Mouse (Mus musculus): ENCODE measurements at regions not wholly inside any gene's neighbourhood (a gene's known extent, or its start where the extent isn't known, plus 50 kb on each side); places are given as distances from the start of the nearest gene placed in this dataset.

- Histone ChIP-seq H3K36me3 (replicated peaks) (no peaks in the 10 kb centered on the region), H3K27me3 (replicated peaks; ENCODE audit: low read depth, poor library complexity, severe bottlenecking) (no peaks in the 10 kb centered on the region), H3K4me3 (no peak overlapping the region), H3K27ac (replicated peaks) (no peak overlapping the region), H3K4me1 (no peaks in the 10 kb centered on the region; the same call in 1 of the 2 replicates), H3K9me3 (no peaks in the 10 kb centered on the region)
- DNase-seq (ENCODE audit: low spot score) = no peak
- 54% methylated on average over 3 of the region's 3 CpGs for WGBS
These were observed 63.8 kb upstream of the Dscam start for GRCm38 (mm10) chr16:97234321-97234720.

DNA sequence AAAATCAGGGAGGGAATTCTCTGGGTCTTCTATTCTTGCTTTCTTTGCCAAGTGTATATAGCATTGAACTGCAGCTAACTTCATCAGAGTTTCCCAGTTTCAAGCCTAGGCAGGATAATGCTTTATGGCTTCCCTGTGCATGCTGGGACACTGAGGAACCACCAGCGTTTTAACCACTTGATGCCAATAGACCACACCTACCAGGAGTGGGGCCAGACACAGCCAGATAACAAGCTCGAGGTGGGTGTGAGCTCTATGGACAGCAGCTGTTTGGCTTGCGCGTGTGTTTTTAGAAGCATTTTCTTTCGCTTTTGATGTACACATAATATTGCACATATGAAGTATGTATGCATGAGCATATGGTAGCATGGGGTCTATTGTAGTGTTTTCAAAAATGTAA, 69.1 kb upstream of the Dscam start:
- Histone ChIP-seq H3K4me1 (no peaks in the 10 kb centered on the region), H3K4me3 (no peak overlapping the region), H3K36me3 (replicated peaks) (no peaks in the 10 kb centered on the region), H3K27me3 (replicated peaks; ENCODE audit: low read depth, poor library complexity, severe bottlenecking) (no peaks in the 10 kb centered on the region), H3K9me3 (no peaks in the 10 kb centered on the region), H3K27ac (replicated peaks) (no peak overlapping the region)
- no peak for DNase-seq (ENCODE audit: low spot score)
- 83% methylated on average over 5 of the region's 5 CpGs for WGBS

- no peaks in the 10 kb centered on the region for H3K27me3 ChIP-seq (replicated peaks; ENCODE audit: low read depth, poor library complexity, severe bottlenecking)
- H3K36me3 ChIP-seq (replicated peaks) = no peaks in the 10 kb centered on the region
- DNase-seq (ENCODE audit: low spot score) = no peak
- no peaks in the 10 kb centered on the region for H3K9me3 ChIP-seq
- no peak overlapping the region for H3K4me3 ChIP-seq
- no peak overlapping the region for H3K27ac ChIP-seq (replicated peaks)
- WGBS = 79% methylated on average over 7 of the region's 7 CpGs
- no peaks in the 10 kb centered on the region for H3K4me1 ChIP-seq
These were observed 69.5 kb upstream of the Dscam start for GRCm38 (mm10) chr16:97240085-97240484.

DNA sequence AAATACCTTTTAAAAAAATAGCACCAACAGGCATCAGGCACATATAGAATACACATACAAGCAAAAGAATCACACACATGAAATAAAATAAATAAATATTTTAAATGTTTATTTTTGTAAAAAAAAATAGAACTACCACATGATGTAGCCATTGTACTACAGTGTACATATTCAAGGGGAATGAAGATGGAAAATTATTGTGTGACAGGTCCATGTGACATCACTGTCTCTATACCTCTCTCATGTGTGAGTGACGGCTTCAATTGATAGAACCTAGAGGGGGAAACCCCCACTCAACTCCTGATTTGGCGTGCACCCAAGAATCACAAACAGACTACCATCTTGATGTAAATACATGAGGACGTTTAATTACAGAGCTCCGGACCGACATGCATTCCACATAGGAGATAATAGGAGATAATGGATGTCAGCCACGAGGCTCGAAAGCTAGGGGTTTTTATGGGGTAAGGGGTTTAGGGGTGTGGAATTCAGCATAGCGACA, 70.4 kb upstream of the Dscam start:
- H3K4me1 ChIP-seq = no peaks in the 10 kb centered on the region
- H3K27me3 ChIP-seq (replicated peaks; ENCODE audit: low read depth, poor library complexity, severe bottlenecking) = no peaks in the 10 kb centered on the region
- H3K36me3 ChIP-seq (replicated peaks) = no peaks in the 10 kb centered on the region
- no peak overlapping the region for H3K4me3 ChIP-seq
- WGBS = 83% methylated on average over 8 of the region's 8 CpGs
- H3K27ac ChIP-seq (replicated peaks) = no peak overlapping the region
- no peak for DNase-seq (ENCODE audit: low spot score)
- no peaks in the 10 kb centered on the region for H3K9me3 ChIP-seq

- Histone ChIP-seq H3K9me3 (no peaks in the 10 kb centered on the region), H3K27me3 (replicated peaks; ENCODE audit: low read depth, poor library complexity, severe bottlenecking) (no peaks in the 10 kb centered on the region), H3K4me1 (no peaks in the 10 kb centered on the region), H3K27ac (replicated peaks) (no peak overlapping the region), H3K4me3 (no peak overlapping the region), H3K36me3 (replicated peaks) (no peaks in the 10 kb centered on the region)
- no peak for DNase-seq (ENCODE audit: low spot score)
These were observed 71.1 kb upstream of the Dscam start for GRCm38 (mm10) chr16:97241639-97242038.

DNA sequence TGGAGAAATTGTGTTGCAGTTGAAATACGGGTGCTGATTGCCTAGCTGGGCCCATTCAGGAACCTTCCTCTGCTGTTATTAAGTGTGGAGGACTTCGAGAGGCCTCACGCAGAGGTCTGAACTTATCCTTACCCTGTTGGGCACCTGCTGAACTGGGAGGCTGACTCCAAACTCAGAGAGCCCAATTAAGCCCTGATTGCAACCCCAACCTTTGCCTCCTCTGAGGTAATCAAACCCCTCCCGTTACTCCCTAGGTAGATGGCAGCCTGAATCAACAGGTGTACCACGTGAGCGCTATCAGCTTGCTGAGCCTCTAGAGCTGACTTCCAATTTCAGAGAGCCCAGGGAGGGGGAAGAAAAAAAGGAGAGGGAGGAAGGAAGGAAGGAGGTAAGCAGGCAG, 79.9 kb upstream of the Dscam start:
- H3K4me3 ChIP-seq = no peak overlapping the region
- WGBS = 73% methylated on average over 6 of the region's 6 CpGs
- no peaks in the 10 kb centered on the region for H3K9me3 ChIP-seq
- no peak overlapping the region for H3K27ac ChIP-seq (replicated peaks)
- no peaks in the 10 kb centered on the region for H3K27me3 ChIP-seq (replicated peaks; ENCODE audit: low read depth, poor library complexity, severe bottlenecking)
- no peaks in the 10 kb centered on the region for H3K36me3 ChIP-seq (replicated peaks)
- H3K4me1 ChIP-seq = no peaks in the 10 kb centered on the region
- DNase-seq (ENCODE audit: low spot score) = no peak

DNA sequence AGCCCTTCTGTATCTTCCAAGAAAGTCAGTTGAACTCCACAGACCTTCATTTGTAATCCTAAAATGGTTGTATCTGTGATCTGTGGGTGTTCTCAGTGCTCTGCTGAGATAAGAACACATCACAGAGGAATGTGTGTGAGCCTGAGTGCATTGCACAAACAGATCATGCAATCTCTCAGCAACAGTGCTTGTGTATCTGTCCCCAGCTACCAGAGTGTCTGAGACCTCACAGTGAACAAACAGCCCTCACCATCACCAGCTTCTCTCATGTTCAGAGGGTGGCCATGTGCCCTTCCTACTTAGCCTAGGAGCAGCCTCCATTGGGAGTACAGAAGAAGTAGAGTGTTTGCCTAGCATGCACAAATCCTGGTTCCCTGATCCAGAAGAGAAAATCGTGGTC, 82.0 kb upstream of the Dscam start:
- H3K4me1 ChIP-seq = no peaks in the 10 kb centered on the region
- no peaks in the 10 kb centered on the region for H3K27me3 ChIP-seq (replicated peaks; ENCODE audit: low read depth, poor library complexity, severe bottlenecking)
- no peak overlapping the region for H3K27ac ChIP-seq (replicated peaks)
- 96% methylated on average over 1 of the region's 1 CpGs for WGBS
- no peaks in the 10 kb centered on the region for H3K9me3 ChIP-seq
- no peak overlapping the region for H3K4me3 ChIP-seq
- H3K36me3 ChIP-seq (replicated peaks) = no peaks in the 10 kb centered on the region
- no peak for DNase-seq (ENCODE audit: low spot score)

GRCm38 (mm10) chr16:97252997-97253635, 82.6 kb upstream of the Dscam start:
- 58% methylated on average over 2 of the region's 2 CpGs for WGBS
- no peak for DNase-seq (ENCODE audit: low spot score)
- H3K4me3 ChIP-seq = no peak overlapping the region
- H3K36me3 ChIP-seq (replicated peaks) = no peaks in the 10 kb centered on the region
- H3K9me3 ChIP-seq = no peaks in the 10 kb centered on the region
- no peaks in the 10 kb centered on the region for H3K4me1 ChIP-seq
- no peaks in the 10 kb centered on the region for H3K27me3 ChIP-seq (replicated peaks; ENCODE audit: low read depth, poor library complexity, severe bottlenecking)
- H3K27ac ChIP-seq (replicated peaks) = no peak overlapping the region

- Histone ChIP-seq H3K9me3 (no peaks in the 10 kb centered on the region), H3K27ac (replicated peaks) (no peak overlapping the region), H3K4me3 (no peak overlapping the region), H3K36me3 (replicated peaks) (no peaks in the 10 kb centered on the region), H3K4me1 (peaks cover 6% of the 10 kb centered on the region), H3K27me3 (replicated peaks; ENCODE audit: low read depth, poor library complexity, severe bottlenecking) (no peaks in the 10 kb centered on the region)
- DNase-seq (ENCODE audit: low spot score) = no peak
- 81% methylated on average over 6 of the region's 6 CpGs for WGBS
These were observed 88.3 kb upstream of the Dscam start for GRCm38 (mm10) chr16:97258821-97259220.

DNA sequence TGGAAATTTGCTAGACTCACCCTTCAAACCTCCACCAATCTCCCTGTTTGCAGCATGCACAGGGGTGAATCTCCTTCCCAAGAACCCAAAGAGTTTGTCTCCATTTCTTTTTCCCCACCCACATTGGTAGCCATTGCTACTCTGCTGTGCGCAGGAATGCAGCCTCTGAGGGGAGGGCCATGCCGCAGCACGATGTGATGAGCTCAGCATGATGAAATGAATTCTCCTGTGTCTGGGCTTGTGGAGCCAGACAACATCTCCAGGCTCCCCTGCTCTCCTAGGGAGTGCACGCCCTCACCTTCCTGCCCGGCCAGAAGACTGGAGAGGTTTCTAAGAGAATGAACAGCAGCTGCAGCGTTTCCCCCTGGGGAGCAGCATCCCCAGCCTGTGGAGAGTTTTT, 92.9 kb upstream of the Dscam start:
- DNase-seq (ENCODE audit: low spot score) = peak; percentile 14
- Histone ChIP-seq H3K9me3 (no peaks in the 10 kb centered on the region), H3K4me1 (peaks cover 6% of the 10 kb centered on the region), H3K27me3 (replicated peaks; ENCODE audit: low read depth, poor library complexity, severe bottlenecking) (no peaks in the 10 kb centered on the region), H3K36me3 (replicated peaks) (no peaks in the 10 kb centered on the region), H3K27ac (replicated peaks) (no peak overlapping the region), H3K4me3 (no peak overlapping the region)
- WGBS = 18% methylated on average over 6 of the region's 6 CpGs

GRCm38 (mm10) chr16:97270417-97271133, 86.0 kb upstream of the Bace2 start:
- no peaks in the 10 kb centered on the region for H3K27me3 ChIP-seq (replicated peaks; ENCODE audit: low read depth, poor library complexity, severe bottlenecking)
- H3K4me3 ChIP-seq = no peak overlapping the region
- H3K4me1 ChIP-seq = 0 out of 2 replicates have a peak, but pooled peaks cover 4% of the 10 kb centered on the region
- H3K9me3 ChIP-seq = no peaks in the 10 kb centered on the region
- WGBS = 90% methylated on average over 7 of the region's 7 CpGs
- no peaks in the 10 kb centered on the region for H3K36me3 ChIP-seq (replicated peaks)
- H3K27ac ChIP-seq (replicated peaks) = no peak overlapping the region
- DNase-seq (ENCODE audit: low spot score) = no peak

DNA sequence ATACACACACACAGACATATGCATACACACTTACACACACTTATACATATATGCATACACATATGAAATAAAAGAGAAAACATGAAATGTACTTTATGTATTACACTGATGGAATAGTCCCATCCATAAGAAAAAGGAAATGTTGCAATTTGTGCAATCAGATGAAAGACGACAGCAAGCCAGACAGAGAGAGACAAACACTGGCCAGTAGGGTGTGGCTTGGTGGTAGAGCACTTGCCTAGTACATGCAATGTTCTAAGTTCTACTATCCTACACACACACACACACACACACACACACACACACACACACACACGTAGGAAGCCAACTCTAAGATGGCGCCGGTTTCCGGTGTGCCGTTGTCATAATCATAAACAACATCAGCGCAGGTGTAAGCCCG, 85.3 kb upstream of the Bace2 start:
- 94% methylated on average over 8 of the region's 8 CpGs for WGBS
- Histone ChIP-seq H3K9me3 (no peaks in the 10 kb centered on the region), H3K27ac (replicated peaks) (no peak overlapping the region)

GRCm38 (mm10) chr16:97272035-97272631, 84.4 kb upstream of the Bace2 start:
- H3K27ac ChIP-seq (replicated peaks) = no peak overlapping the region
- H3K9me3 ChIP-seq = no peaks in the 10 kb centered on the region
- DNase-seq (ENCODE audit: low spot score) = peak; percentile 83
- H3K4me1 ChIP-seq = 0 out of 2 replicates have a peak, but pooled peaks cover 4% of the 10 kb centered on the region
- H3K4me3 ChIP-seq = peak overlapping the region; percentile 37
- 17% methylated on average over 12 of the region's 12 CpGs for WGBS
- H3K27me3 ChIP-seq (replicated peaks; ENCODE audit: low read depth, poor library complexity, severe bottlenecking) = no peaks in the 10 kb centered on the region
- H3K36me3 ChIP-seq (replicated peaks) = no peaks in the 10 kb centered on the region

More for the DNA sequence above, 85.3 kb upstream of the Bace2 start:
- H3K27me3 ChIP-seq (replicated peaks; ENCODE audit: low read depth, poor library complexity, severe bottlenecking) = no peaks in the 10 kb centered on the region
- no peak overlapping the region for H3K4me3 ChIP-seq
- 0 out of 2 replicates have a peak, but pooled peaks cover 4% of the 10 kb centered on the region for H3K4me1 ChIP-seq
- no peak for DNase-seq (ENCODE audit: low spot score)
- H3K36me3 ChIP-seq (replicated peaks) = no peaks in the 10 kb centered on the region

Measured in embryonic facial prominence, embryonic 10.5 days (tissue).